Mouse (Mus musculus) monocyte, adult 5-6 weeks (primary cell): ENCODE measurements around the gene Clec1a. TPM values are rescaled to one million over a fixed set of nuclear protein-coding genes. Genes with fewer than 3 reads are reported as not detected.

ENCODE experiments used
- ATAC-seq: fragments of 153-309, 156-312 bp; replicated peaks from 2 replicates; pipeline ENCODE4 v1.8.0; 2017; ENCODE audit warnings: mild to moderate bottlenecking; ENCODE audit not compliant: low TSS enrichment, insufficient number of reproducible peaks, severe bottlenecking, poor library complexity, low FRiP score
- total RNA-seq: library from RNA; stranded (forward); fragments of 200-1000, 200-491, 200-594 nt; gene quantifications from 3 replicates; pipeline ENCODE4 v1.2.3, GENCODE M21; 2017

The Clec1a gene
- total RNA-seq = 1.1 to 2.3 TPM in 2 of 3 replicates, not detected in the other

DNA sequence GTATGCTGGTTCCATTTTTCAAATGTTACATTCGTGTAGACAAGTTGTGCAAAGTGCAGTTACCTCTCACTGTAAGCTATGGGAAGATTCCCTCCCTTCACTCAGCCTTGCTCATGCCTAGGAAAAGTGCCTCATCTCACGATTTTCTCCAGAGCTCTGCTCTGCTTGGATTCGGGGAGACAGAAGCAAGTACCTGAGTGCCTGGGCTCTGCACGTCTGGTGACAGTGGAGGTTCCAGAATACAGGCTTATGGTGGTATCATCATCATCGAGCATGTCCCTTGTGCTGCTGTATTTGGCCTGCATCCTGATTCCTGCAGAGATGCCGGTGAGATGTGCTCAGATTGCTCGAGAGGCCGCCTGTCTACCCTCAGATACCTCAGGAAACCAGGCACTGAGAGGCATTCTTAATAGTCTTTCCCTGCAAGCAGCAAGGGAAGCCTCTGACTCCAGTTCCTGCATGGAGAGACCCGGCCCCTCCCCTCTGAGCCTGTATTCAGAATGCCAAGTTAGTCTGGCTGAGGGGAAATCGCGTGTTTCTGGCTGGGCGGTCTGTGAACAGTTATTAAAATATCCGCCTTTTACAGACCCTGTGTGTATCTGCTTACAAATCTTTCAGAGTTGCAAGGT lies at the start of gene Clec1a:
Gene Clec1a, minus strand, starts transcription at position 590 of the 629 bp plus-strand sequence.
- no peak for ATAC-seq

DNA sequence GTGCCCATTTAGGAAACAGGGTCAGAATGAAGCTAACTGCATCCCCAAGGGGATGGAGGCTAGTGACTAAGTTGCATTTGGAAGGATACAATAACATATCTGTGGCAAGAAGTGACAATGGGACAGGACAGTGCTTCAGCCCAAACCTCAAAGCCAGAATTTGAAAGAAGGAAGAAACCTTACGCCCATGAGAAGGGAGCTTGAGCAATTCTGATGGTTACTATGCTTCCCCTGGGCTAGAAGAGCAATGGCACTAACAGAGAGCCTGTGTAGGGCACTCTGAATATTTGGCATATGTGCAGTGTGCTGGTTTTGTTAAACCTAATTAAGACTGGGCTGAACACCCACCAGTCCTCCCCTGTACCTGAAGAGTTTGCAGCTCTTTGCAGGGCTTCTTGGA lies 47.7 kb upstream of the Clec1a start:
- ATAC-seq = peak; percentile 64; the same call in 1 of the 2 replicates

DNA sequence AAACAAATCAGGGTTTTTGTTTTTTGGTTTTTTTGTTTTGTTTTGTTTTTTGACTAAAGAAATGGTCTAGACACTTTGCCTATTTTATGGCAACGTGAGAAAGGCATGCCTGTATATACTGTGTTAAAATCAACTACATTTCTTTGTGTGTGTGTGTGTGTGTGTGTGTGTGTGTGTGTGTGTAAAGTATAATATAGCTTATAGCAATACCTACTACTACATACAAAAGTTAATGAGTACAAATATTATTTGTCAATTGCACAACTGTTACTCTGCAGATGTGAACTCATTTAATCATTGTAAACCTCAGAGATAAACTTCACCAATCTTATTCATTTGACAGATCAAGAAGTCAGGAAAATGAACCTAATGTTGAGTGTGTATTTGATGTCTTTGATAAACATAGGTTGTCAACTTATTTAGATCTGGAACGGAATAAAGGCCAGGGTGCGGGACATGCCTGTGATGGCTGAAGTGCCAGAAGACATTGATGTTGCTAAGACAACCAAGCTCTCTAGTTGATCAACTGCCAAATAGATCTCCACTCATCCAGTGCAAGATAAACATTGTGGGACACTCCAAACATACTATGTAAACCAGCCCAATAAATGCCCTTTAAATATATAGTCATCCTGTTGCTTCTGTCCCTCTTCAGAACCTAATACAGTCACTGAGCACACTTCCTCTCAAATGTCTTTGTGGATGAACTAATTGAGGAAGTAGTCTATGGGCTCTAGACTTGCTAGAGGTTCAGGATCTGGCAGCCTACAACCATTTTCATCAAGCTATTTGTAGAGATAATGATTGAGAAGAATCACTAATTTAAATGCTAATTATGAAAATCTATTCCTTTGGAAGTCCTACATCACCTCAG lies 45.8 kb upstream of the Clec1a start:
- peak; percentile 51 for ATAC-seq

DNA sequence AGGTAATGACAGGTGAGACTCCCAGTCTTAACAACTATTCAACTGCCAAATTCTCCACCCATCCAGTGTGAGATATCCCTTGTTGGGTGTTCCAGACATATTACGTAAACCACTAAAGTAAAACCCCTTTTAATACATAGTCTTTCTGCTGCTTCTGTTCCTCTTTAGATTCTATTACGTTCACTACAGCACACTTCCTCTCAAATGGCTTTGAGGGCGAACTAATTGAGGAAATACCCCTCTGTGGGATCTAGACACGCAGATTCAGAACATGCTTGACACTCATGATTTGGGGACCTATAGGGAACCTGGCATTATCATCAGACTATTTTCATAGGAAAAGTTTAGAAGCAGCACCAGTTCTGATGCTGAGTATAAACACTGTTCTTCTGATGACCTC lies 43.1 kb upstream of the Clec1a start:
- ATAC-seq = peak; percentile 84

DNA sequence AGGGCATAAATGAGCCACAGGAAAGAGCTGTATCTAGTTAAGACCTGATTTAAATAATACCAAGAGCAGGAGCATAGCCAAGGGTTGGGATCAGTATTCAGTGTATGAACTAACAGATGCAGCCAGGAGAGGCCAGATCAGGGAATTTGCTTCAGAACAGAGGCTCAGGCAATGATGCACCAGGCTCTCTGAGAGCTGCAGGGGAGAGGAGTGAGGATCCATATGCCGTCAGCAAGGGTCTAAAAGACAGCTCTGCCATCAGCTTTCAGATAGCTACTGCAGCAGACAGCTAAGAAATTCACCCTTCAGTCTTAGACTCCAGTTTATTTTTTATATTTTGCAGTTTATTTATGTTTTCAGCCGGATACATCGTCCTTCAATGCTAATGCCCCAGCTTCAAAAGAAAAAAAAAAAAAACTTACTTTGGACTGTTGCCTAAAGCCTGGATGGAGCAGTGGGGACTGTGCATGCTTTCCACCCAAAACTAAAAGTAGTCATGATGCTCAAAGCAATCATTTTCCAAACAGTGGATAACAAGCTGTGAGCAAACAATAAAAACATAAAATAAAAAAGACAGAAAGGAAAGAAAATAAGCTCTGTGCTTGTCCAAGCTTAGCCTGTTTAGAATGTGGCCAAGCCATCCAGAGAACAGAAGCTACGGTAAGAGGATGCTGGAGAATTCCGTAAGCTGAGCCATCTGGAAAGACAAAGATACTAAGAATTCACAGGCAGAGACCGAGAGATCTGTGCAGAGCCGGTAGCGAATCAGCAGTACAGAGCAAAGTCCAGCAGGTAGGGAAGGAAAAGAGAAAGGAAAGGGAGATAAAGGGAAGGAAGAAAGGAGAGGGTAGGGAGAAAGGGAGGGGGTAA lies 28.5 kb upstream of the Clec1a start:
- no peak for ATAC-seq

DNA sequence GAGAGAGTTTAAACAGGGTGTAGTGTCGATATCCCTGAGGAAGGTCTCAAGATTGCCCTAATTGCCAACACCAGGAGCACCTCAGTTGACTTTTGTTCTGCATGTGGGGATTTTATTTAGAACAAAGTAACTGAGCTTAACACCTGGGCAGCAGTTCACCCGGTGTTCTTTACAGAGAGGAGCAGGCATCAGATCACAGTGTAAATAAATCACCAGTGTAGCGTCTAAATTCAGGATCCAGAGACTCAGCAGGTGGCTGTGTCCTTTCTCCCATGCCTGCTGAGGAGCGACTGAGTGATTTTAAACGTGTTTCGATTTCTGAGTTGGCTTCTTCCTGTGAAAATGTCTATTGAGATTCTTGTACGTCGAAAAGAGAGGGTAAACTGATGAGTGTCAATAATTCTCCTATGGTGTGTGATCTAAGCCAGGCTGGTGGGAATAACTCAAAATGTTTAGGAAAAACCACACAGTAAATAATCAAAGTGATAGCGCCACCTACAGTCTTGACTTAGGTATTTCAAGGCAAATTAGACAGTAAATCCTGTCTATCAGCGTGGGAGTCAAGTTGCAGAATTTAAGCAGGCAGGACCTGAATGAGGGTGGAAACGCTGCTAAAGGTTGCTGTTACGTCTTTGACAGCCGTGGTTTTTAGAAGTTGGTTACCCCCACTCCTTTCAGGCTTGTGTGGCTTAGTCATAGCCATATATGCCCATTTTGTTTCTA lies 24.8 kb upstream of the Clec1a start:
- no peak; the same call in 1 of the 2 replicates for ATAC-seq

DNA sequence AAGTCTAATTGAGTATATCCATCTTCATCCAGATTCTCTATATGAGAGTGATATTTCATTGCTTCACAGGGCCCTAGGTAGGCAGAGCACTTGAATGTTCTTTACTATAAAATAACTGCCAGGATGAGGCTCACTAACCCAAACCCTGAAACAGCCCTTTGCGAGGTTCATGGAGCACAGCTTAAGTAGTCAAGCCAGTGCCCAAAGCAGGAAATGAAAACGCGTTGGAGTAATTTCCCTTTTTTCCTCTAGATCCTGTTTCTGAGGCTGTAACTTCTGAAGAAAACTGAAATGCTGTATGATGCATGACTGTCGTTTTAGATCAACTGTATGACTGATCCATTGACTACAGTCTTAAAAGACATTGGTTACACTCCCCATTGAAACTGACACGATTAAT lies 20.8 kb upstream of the Clec1a start:
- peak; percentile 66 for ATAC-seq

DNA sequence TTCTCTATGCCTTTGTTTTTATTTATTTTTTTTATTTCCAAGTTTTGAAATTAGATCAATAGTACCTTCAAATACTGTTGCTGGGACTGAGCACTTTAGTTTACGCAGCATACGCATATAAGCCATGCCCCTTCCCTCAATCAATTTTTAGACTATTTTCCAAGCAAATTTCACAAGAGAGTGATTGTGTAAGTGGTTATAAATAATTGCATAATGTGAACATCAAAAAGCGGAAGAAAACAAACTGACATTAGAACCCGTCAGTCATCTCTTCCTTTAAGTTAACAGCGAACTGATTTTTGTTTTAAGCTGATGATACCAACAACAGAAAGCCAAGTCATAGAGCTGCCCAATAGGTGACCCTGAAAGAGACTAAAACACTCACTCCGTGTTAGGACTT lies 19.6 kb upstream of the Clec1a start:
- ATAC-seq = peak; percentile 56

DNA sequence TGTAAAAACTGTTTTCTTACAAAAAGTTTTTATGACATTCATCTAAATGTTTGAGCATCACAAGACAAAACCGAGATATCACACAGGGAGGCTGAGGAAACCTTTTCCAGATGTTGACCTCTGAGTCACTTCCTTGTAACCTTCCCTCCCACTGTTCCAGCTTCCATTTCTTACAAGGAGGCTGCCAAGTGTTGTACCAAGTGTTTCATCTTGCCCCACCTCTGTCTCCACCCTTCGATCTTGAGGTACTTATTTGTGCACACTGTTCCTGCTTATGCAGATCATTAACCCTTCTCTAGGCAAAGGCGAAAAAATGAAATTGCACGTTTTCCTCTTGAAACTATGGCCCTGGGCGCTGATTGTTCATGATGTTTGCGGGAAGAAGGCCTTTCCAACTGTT lies 2.1 kb downstream of the Clec1a start:
- ATAC-seq = no peak

DNA sequence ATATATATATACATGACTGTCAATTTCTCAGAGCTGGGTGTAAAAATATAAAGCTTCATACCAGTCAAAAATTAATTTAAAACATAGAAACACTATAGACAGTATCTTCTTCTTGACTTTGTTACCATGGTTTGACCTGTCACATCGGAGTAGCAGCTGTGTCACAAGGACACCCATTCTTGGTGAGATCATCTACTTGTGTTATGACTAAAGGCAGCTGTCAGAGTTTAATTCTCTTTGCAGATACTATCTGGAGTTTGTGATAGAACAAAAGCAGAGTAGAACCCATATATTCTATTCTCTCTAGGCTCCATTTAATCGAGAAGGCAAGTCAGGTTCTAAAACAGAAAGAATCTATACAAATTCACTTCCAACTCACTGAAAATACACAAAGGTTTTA lies 13.8 kb downstream of the Clec1a start:
- ATAC-seq = no peak

DNA sequence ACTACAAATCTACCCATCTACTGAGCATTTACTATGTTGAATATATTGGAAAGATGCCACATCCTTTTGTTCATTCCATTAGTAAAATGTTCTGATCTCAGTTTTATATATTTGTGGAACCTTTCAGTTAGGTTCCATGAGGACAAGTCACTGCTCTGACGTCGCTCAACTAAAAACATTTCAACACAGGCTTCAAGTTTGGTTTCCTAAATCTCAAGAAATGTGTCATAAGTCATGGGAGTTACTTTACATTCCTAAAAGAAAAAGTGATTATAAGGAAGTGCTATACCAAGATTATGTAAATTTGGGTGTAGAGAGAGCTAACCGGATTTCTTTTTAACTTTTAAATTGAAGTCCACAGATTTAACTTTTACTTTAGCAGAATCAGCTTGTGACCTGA lies 15.8 kb downstream of the Clec1a start:
- peak; percentile 76 for ATAC-seq

DNA sequence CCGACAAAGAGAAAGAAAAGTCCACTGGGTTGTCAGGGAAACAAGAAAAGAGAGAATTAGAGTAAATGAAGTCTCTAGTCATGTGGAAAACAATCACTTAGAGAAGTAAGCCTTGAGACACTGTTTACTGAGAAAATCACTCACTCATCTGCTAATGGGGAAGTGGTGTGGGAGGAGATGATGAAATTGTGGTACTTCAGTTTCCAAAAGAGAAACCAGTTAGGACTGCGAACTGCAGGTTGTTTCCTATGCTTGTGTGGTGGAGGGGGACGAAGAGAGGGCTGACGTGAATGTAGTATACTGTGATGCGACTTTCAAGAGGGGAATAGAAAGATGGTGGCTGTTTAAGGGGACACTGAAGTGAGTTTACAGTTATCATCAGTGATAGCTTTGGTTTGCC lies 17.6 kb downstream of the Clec1a start:
- ATAC-seq = peak; percentile 94

DNA sequence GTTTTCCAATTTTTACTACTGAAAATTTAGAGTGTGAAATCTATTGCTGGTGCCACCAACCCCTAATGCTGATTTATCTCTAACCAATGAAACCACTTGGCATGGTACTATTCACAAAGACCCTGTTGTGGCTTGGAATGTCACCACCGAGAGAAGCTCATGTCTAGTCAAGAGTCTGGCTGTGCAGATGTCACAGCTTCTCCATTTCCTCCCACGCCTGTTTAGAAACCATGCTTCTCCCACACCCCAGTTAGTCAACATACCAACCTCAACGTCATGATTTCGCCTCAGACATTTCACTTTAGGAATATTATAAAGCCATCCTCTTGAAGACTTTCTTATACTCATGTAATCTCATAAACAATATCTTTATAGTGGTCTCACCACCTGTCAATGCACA lies 24.5 kb downstream of the Clec1a start:
- no peak; the same call in 1 of the 2 replicates for ATAC-seq

DNA sequence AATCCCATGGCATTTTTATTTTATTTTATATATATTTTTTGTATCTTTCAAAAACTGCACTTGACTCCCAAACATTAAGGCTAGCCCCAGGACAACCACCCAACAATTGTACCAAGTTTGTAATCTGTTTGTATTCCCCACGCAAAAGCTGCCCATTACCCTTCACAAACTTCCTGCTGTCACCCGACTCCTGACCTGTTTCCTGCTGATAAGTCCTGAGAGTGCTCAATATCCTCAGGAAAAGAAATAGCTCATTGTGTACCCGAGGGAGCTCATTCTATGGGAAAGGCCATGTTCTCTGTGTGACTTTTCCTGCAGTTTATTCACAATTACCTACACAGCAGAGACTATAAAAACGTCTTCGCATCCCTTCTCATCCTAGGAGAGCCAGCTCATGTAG lies 26.0 kb downstream of the Clec1a start:
- no peak for ATAC-seq

DNA sequence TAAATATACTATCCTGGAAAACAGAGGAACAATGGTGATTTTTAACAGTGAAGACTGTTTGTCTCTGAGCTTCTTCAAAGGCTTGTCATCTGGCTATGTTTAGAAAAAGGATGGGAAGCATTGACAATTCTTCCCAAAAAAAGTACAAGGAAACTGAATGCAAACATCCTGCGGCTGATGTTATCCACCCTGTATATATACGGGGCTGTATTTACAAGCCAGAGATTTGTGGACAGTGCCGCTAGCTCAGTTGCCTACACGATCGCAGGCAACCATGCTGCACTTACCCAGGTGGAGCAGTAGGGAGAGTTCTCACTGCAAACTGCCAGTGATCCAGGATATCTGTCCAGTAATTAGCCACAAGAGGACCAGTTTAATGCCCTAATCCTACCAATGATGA lies 26.6 kb downstream of the Clec1a start:
- ATAC-seq = no peak

DNA sequence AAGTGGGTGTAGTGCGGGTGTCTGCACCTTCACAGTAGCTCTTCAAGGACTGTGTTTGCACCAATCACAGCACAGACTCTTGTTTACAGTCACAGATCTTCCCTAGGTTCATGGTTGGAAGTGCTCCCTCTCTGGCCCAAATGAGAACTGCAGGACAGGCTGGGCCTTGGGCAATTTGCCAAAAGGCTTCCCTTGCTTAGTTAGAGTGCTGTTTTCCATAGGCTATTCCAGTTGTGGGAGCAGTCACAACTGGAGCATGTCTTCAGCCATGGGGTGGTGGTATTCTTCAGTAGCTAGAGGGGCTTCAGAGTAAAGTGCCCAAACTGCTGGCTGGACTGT lies 28.1 kb downstream of the Clec1a start:
- peak; percentile 79 for ATAC-seq

DNA sequence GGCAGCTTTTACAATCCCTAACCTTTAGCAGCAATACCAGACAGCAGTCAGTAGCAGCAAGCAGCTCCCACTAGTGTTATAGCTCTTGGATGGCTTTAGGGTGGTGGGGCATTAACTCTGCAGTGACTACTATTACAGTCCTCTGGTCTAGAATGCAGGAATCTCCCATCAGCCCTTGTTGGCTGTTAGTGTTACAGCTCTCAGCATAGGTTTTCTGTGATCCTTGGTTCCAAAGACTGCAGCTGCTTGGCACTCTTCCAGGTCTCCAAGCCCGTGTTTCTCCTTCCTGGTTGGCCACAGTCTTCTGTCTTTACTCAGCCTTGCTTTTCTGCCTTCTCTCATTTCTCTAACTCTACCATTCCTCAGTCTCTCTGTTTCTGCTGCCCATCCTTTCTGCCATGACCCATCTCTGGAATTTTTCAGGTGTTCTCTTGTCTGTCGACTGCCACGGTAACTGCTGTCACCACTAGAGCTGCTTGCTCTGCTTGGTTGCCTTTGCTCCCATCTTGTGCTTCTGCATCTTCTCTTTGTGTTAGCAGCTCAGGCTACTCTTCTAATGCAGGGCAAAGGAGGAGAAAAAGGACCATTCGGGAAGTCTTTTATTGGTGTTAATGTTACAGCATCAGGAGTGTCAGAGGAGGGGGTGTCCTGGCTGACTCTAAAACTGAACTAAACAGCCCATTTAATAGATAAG lies 28.6 kb downstream of the Clec1a start:
- ATAC-seq = no peak

DNA sequence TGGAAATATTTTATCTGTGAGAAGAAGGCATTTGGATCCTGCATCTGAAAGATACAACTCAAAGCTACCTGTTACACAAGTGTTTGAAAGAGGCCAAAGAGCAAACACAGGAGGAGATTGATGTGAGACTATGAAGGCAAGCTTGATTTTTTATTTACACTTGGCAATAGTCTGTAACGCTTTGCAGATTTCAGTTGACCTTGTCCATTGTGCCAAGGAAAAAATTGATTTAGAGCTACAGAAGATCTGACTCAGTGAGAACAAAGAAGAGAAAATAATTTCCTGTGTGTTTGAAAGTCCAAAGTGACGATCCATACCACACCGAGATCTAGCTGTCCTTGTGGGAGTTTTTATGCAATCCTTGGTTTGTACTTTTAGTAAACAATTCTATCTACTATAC lies 29.5 kb downstream of the Clec1a start:
- ATAC-seq = no peak
